Mouse (Mus musculus) myocyte (in vitro differentiated cells): ENCODE measurements at regions not wholly inside any gene's neighbourhood (a gene's known extent, or its start where the extent isn't known, plus 50 kb on each side); places are given as distances from the start of the nearest gene placed in this dataset.

Source experiments
- E2F4 ChIP-seq: IDR thresholded peaks from one replicate; pipeline ENCODE4 v1.6.1; 2011; ENCODE audit warnings: mild to moderate bottlenecking, control low read depth, moderate library complexity; ENCODE audit not compliant: insufficient read depth
- POLR2A ChIP-seq: IDR thresholded peaks from one replicate; pipeline ENCODE4 v1.6.1; 2011; ENCODE audit warnings: low read depth, mild to moderate bottlenecking, control low read depth, moderate library complexity; ENCODE audit not compliant: insufficient read length
- SRF ChIP-seq: IDR thresholded peaks from one replicate; pipeline ENCODE4 v1.6.1; 2011; ENCODE audit warnings: low read depth; ENCODE audit not compliant: control insufficient read depth, insufficient read length
- TCF12 ChIP-seq: IDR thresholded peaks from one replicate; pipeline ENCODE4 v1.6.1; 2011; ENCODE audit warnings: mild to moderate bottlenecking, control low read depth; ENCODE audit not compliant: poor library complexity, insufficient read depth, severe bottlenecking

GRCm38 (mm10) chr6:140108083-140108482, 66.8 kb upstream of the Plcz1 start:
- TF ChIP-seq TCF12: no peak
- no peak for TF ChIP-seq POLR2A
- no peak for TF ChIP-seq SRF
- TF ChIP-seq E2F4: no peak
